Mouse (Mus musculus): Measurements from ENCODE around the gene Anxa5. TPM values are rescaled to one million over a fixed set of nuclear protein-coding genes. Genes with fewer than 3 reads are reported as not detected.

Gene Anxa5
- 43.5 and 45.1 TPM in 2 replicates for polyA plus RNA-seq (2011; ENCODE audit: insufficient read depth, insufficient read length, low replicate concordance, missing spikeins)

GRCm38 (mm10) chr3:36475532-36476087 is at the start of gene Anxa5, which contains the start of gene 1810062G17Rik:
Anxa5 (minus strand) TSS chr3:36475894.
1810062G17Rik (plus strand) TSS chr3:36475937.
- H3K27ac ChIP-seq (ENCODE audit: control insufficient read depth, insufficient read depth, low read depth, low read length, poor library complexity): peak within 1 kb of the TSS; percentile 80

GRCm38 (mm10) chr3:36524466-36524865 is 48.8 kb upstream of the Anxa5 start:
- 62% methylated on average over 3 of the region's 3 CpGs for whole genome bisulfite sequencing

More at GRCm38 (mm10) chr3:36475532-36476087, at the start of gene Anxa5, which contains the start of gene 1810062G17Rik:
- 1% methylated on average over 32 of the region's 32 CpGs for WGBS
- H3K4me1 ChIP-seq (ENCODE audit: control insufficient read depth, insufficient read depth, low read length): peaks cover 2% of the 10 kb centered on the region; the same call in 1 of the 2 replicates
- TF ChIP-seq CTCF (IDR thresholded peaks at IDR 0.05; ENCODE audit: control insufficient read depth, insufficient read depth, low read length) (peak; percentile 44; the same call in 1 of the 2 replicates), POLR2A (IDR thresholded peaks at IDR 0.05; ENCODE audit: borderline replicate concordance, control insufficient read depth, low read depth, low read length) (peak; percentile 81)
- H3K4me3 ChIP-seq (replicated peaks; ENCODE audit: control insufficient read depth, low read depth, low read length): peak within 1 kb of the TSS; percentile 77

GRCm38 (mm10) chr3:36522137-36522536 is 46.4 kb upstream of the Anxa5 start:
- Histone ChIP-seq H3K27ac (ENCODE audit: control insufficient read depth, insufficient read depth, low read depth, low read length, poor library complexity) (no peak overlapping the region), H3K4me1 (ENCODE audit: control insufficient read depth, insufficient read depth, low read length) (no peaks in the 10 kb centered on the region), H3K4me3 (replicated peaks; ENCODE audit: control insufficient read depth, low read depth, low read length) (no peak overlapping the region)
- TF ChIP-seq CTCF (IDR thresholded peaks at IDR 0.05; ENCODE audit: control insufficient read depth, insufficient read depth, low read length): no peak
- no peak for TF ChIP-seq POLR2A (IDR thresholded peaks at IDR 0.05; ENCODE audit: borderline replicate concordance, control insufficient read depth, low read depth, low read length)
- WGBS: 30% methylated on average over 4 of the region's 4 CpGs

More at GRCm38 (mm10) chr3:36524466-36524865, 48.8 kb upstream of the Anxa5 start:
- TF ChIP-seq CTCF (IDR thresholded peaks at IDR 0.05; ENCODE audit: control insufficient read depth, insufficient read depth, low read length): no peak
- no peak for TF ChIP-seq POLR2A (IDR thresholded peaks at IDR 0.05; ENCODE audit: borderline replicate concordance, control insufficient read depth, low read depth, low read length)
- no peak overlapping the region for H3K27ac ChIP-seq (ENCODE audit: control insufficient read depth, insufficient read depth, low read depth, low read length, poor library complexity)
- no peak overlapping the region for H3K4me3 ChIP-seq (replicated peaks; ENCODE audit: control insufficient read depth, low read depth, low read length)
- no peaks in the 10 kb centered on the region for H3K4me1 ChIP-seq (ENCODE audit: control insufficient read depth, insufficient read depth, low read length)

GRCm38 (mm10) chr3:36521073-36522060 is 45.7 kb upstream of the Anxa5 start, which contains the start of gene Gm11549:
Gm11549 (minus strand) TSS chr3:36521813.
- no peak for TF ChIP-seq CTCF (IDR thresholded peaks at IDR 0.05; ENCODE audit: control insufficient read depth, insufficient read depth, low read length)
- TF ChIP-seq POLR2A (IDR thresholded peaks at IDR 0.05; ENCODE audit: borderline replicate concordance, control insufficient read depth, low read depth, low read length): no peak
- no peak within 1 kb of the TSS for H3K4me3 ChIP-seq (replicated peaks; ENCODE audit: control insufficient read depth, low read depth, low read length)
- WGBS: 2% methylated on average over 51 of the region's 51 CpGs
- no peak within 1 kb of the TSS for H3K27ac ChIP-seq (ENCODE audit: control insufficient read depth, insufficient read depth, low read depth, low read length, poor library complexity)
- H3K4me1 ChIP-seq (ENCODE audit: control insufficient read depth, insufficient read depth, low read length): no peaks in the 10 kb centered on the region

- no peak overlapping the region for H3K4me3 ChIP-seq (replicated peaks; ENCODE audit: control insufficient read depth, low read depth, low read length)
- H3K27ac ChIP-seq (ENCODE audit: control insufficient read depth, insufficient read depth, low read depth, low read length, poor library complexity): no peak overlapping the region
- TF ChIP-seq CTCF (IDR thresholded peaks at IDR 0.05; ENCODE audit: control insufficient read depth, insufficient read depth, low read length): no peak
- no peak for TF ChIP-seq POLR2A (IDR thresholded peaks at IDR 0.05; ENCODE audit: borderline replicate concordance, control insufficient read depth, low read depth, low read length)
- H3K4me1 ChIP-seq (ENCODE audit: control insufficient read depth, insufficient read depth, low read length): no peaks in the 10 kb centered on the region
- WGBS: 86% methylated on average over 9 of the region's 9 CpGs
These were observed 40.5 kb upstream of the Anxa5 start for GRCm38 (mm10) chr3:36516196-36516595.

- 78% methylated on average over 6 of the region's 6 CpGs for WGBS
- no peak for TF ChIP-seq POLR2A (IDR thresholded peaks at IDR 0.05; ENCODE audit: borderline replicate concordance, control insufficient read depth, low read depth, low read length)
- no peak for TF ChIP-seq CTCF (IDR thresholded peaks at IDR 0.05; ENCODE audit: control insufficient read depth, insufficient read depth, low read length)
- H3K27ac ChIP-seq (ENCODE audit: control insufficient read depth, insufficient read depth, low read depth, low read length, poor library complexity): no peak overlapping the region
- H3K4me3 ChIP-seq (replicated peaks; ENCODE audit: control insufficient read depth, low read depth, low read length): no peak overlapping the region
- H3K4me1 ChIP-seq (ENCODE audit: control insufficient read depth, insufficient read depth, low read length): no peaks in the 10 kb centered on the region
These were observed 35.8 kb upstream of the Anxa5 start for GRCm38 (mm10) chr3:36511491-36511890.

- Histone ChIP-seq H3K27ac (ENCODE audit: control insufficient read depth, insufficient read depth, low read depth, low read length, poor library complexity) (no peak overlapping the region), H3K4me1 (ENCODE audit: control insufficient read depth, insufficient read depth, low read length) (no peaks in the 10 kb centered on the region), H3K4me3 (replicated peaks; ENCODE audit: control insufficient read depth, low read depth, low read length) (no peak overlapping the region)
- TF ChIP-seq CTCF (IDR thresholded peaks at IDR 0.05; ENCODE audit: control insufficient read depth, insufficient read depth, low read length): no peak
- no peak for TF ChIP-seq POLR2A (IDR thresholded peaks at IDR 0.05; ENCODE audit: borderline replicate concordance, control insufficient read depth, low read depth, low read length)
- WGBS: 75% methylated on average over 10 of the region's 10 CpGs
These were observed 30.4 kb upstream of the Anxa5 start for GRCm38 (mm10) chr3:36505809-36506735.
